Mouse (Mus musculus): ENCODE results near the gene Slc8a2. TPM values are rescaled to one million over a fixed set of nuclear protein-coding genes. Genes with fewer than 3 reads are reported as not detected.
A peak's percentile ranks its signal among the peaks of the same experiment; 100 is the strongest.

Gene Slc8a2
- polyA plus RNA-seq, 1 experiment: 1.2 TPM

DNA sequence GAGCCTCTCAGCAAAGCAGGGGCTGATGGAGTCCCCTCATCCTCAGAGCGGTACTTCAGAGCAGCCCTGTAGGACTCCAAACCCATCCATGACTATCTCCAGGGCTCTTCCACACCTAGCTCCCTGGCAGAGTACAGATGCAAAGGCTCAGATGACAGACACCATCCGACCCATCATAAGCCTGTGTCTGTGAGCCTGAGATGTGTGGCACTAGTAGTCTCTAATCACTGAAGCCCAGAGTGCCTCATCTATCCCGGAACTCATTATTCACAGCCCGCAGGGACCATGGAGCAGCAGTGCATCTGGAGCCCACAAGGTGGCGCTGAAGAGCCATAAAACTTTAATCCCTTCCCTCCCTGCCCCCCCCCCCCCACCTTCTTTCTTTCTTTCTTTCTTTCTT, 62.7 kb downstream of the Slc8a2 start:
- no peak for TF ChIP-seq POLR2A (IDR thresholded peaks at IDR 0.05; ENCODE audit: control insufficient read depth, extremely low read depth, insufficient read depth, low read length, poor library complexity)
- TF ChIP-seq CTCF (IDR thresholded peaks at IDR 0.05; ENCODE audit: borderline replicate concordance, control insufficient read depth, extremely low read depth, insufficient read depth, low read length, poor library complexity): peak; percentile 49; the same call in 1 of the 2 replicates
- Histone ChIP-seq H3K27me3 (ENCODE audit: control insufficient read depth, insufficient read depth, low read length) (no peaks in the 10 kb centered on the region), H3K4me1 (replicated peaks; ENCODE audit: control insufficient read depth, insufficient read depth, low read length) (peaks cover 33% of the 10 kb centered on the region), H3K36me3 (ENCODE audit: control insufficient read depth, insufficient read depth, low read length) (no peaks in the 10 kb centered on the region), H3K27ac (ENCODE audit: control insufficient read depth, insufficient read depth, low read length) (no peak overlapping the region), H3K4me3 (ENCODE audit: control insufficient read depth, insufficient read depth, low read length) (no peak overlapping the region)
- 17% methylated on average over 5 of the region's 5 CpGs for WGBS
- DNase-seq: peak; percentile 75

GRCm38 (mm10) chr7:16193702-16194101, 64.1 kb downstream of the Slc8a2 start:
- peaks cover 47% of the 10 kb centered on the region for H3K4me1 ChIP-seq (replicated peaks; ENCODE audit: control insufficient read depth, insufficient read depth, low read length)
- TF ChIP-seq POLR2A (IDR thresholded peaks at IDR 0.05; ENCODE audit: control insufficient read depth, extremely low read depth, insufficient read depth, low read length, poor library complexity): no peak
- TF ChIP-seq CTCF (IDR thresholded peaks at IDR 0.05; ENCODE audit: borderline replicate concordance, control insufficient read depth, extremely low read depth, insufficient read depth, low read length, poor library complexity): no peak
- no peaks in the 10 kb centered on the region for H3K27me3 ChIP-seq (ENCODE audit: control insufficient read depth, insufficient read depth, low read length)
- DNase-seq: no peak
- 3% methylated on average over 3 of the region's 3 CpGs for WGBS
- H3K4me3 ChIP-seq (ENCODE audit: control insufficient read depth, insufficient read depth, low read length): no peak overlapping the region
- H3K27ac ChIP-seq (ENCODE audit: control insufficient read depth, insufficient read depth, low read length): peak overlapping the region; percentile 83
- H3K36me3 ChIP-seq (ENCODE audit: control insufficient read depth, insufficient read depth, low read length): no peaks in the 10 kb centered on the region

GRCm38 (mm10) chr7:16196616-16197015, 67.0 kb downstream of the Slc8a2 start:
- H3K36me3 ChIP-seq (ENCODE audit: control insufficient read depth, insufficient read depth, low read length): no peaks in the 10 kb centered on the region
- WGBS: 29% methylated on average over 6 of the region's 6 CpGs
- TF ChIP-seq CTCF (IDR thresholded peaks at IDR 0.05; ENCODE audit: borderline replicate concordance, control insufficient read depth, extremely low read depth, insufficient read depth, low read length, poor library complexity): no peak
- TF ChIP-seq POLR2A (IDR thresholded peaks at IDR 0.05; ENCODE audit: control insufficient read depth, extremely low read depth, insufficient read depth, low read length, poor library complexity): no peak
- DNase-seq: no peak
- no peaks in the 10 kb centered on the region for H3K27me3 ChIP-seq (ENCODE audit: control insufficient read depth, insufficient read depth, low read length)
- peaks cover 76% of the 10 kb centered on the region for H3K4me1 ChIP-seq (replicated peaks; ENCODE audit: control insufficient read depth, insufficient read depth, low read length)
- H3K27ac ChIP-seq (ENCODE audit: control insufficient read depth, insufficient read depth, low read length): peak overlapping the region; percentile 76
- H3K4me3 ChIP-seq (ENCODE audit: control insufficient read depth, insufficient read depth, low read length): no peak overlapping the region

DNA sequence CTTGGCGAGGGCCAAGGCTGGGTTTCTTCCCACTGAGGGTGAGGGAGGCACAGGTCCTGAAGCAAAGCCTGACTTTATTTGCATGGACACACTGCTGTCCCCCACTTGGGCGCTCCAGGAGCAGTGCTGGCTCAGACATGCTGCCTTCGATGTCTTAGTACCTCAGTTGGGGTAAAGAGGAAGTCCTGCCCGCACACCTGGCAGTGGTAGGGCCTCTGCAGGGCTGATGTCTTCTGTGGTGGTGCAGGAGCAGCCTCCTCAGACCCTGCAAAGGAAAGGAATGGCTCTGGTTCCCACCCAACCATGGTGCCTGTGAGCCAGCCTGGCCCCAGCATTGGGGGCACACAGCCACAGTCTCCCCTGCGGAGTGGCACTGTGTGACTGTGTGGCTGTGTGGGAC, 67.5 kb downstream of the Slc8a2 start:
- Histone ChIP-seq H3K27me3 (ENCODE audit: control insufficient read depth, insufficient read depth, low read length) (no peaks in the 10 kb centered on the region), H3K4me3 (ENCODE audit: control insufficient read depth, insufficient read depth, low read length) (no peak overlapping the region), H3K36me3 (ENCODE audit: control insufficient read depth, insufficient read depth, low read length) (no peaks in the 10 kb centered on the region), H3K27ac (ENCODE audit: control insufficient read depth, insufficient read depth, low read length) (peak overlapping the region; percentile 76), H3K4me1 (replicated peaks; ENCODE audit: control insufficient read depth, insufficient read depth, low read length) (peaks cover 80% of the 10 kb centered on the region)
- 13% methylated on average over 5 of the region's 5 CpGs for WGBS
- TF ChIP-seq CTCF (IDR thresholded peaks at IDR 0.05; ENCODE audit: borderline replicate concordance, control insufficient read depth, extremely low read depth, insufficient read depth, low read length, poor library complexity) (no peak), POLR2A (IDR thresholded peaks at IDR 0.05; ENCODE audit: control insufficient read depth, extremely low read depth, insufficient read depth, low read length, poor library complexity) (no peak)
- DNase-seq: peak; percentile 69

- H3K27me3 ChIP-seq (ENCODE audit: control insufficient read depth, insufficient read depth, low read length): no peaks in the 10 kb centered on the region
- TF ChIP-seq CTCF (IDR thresholded peaks at IDR 0.05; ENCODE audit: borderline replicate concordance, control insufficient read depth, extremely low read depth, insufficient read depth, low read length, poor library complexity) (no peak), POLR2A (IDR thresholded peaks at IDR 0.05; ENCODE audit: control insufficient read depth, extremely low read depth, insufficient read depth, low read length, poor library complexity) (no peak)
- H3K36me3 ChIP-seq (ENCODE audit: control insufficient read depth, insufficient read depth, low read length): no peaks in the 10 kb centered on the region
- H3K27ac ChIP-seq (ENCODE audit: control insufficient read depth, insufficient read depth, low read length): peak overlapping the region; percentile 76
- H3K4me1 ChIP-seq (replicated peaks; ENCODE audit: control insufficient read depth, insufficient read depth, low read length): peaks cover 75% of the 10 kb centered on the region
- WGBS: 29% methylated on average over 11 of the region's 11 CpGs
- peak; percentile 43 for DNase-seq
- no peak overlapping the region for H3K4me3 ChIP-seq (ENCODE audit: control insufficient read depth, insufficient read depth, low read length)
These were observed 68.9 kb downstream of the Slc8a2 start for GRCm38 (mm10) chr7:16198540-16198939.

DNA sequence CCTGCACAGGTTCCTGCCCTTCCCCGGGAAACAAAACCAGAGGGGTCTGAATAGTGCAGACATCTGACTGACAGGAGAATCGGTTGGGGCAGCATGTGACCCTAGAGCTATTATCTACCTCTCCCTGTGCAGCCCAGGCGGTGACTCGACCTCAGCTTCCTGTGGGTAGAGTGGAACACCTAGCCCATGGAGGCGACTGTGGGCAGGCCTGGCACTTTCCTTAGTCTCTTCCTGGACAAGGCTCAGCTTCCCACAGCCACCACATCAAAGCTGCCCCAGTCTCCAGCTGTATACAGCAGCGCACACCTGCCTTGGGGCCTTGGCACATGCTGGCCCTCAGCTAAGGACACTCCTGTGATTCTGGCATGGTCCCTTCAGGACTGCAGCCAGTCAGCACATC, 71.5 kb downstream of the Slc8a2 start:
- no peak overlapping the region for H3K4me3 ChIP-seq (ENCODE audit: control insufficient read depth, insufficient read depth, low read length)

More for the DNA sequence above, 71.5 kb downstream of the Slc8a2 start:
- Histone ChIP-seq H3K27me3 (ENCODE audit: control insufficient read depth, insufficient read depth, low read length) (no peaks in the 10 kb centered on the region), H3K27ac (ENCODE audit: control insufficient read depth, insufficient read depth, low read length) (peak overlapping the region; percentile 26; the same call in 1 of the 2 replicates), H3K36me3 (ENCODE audit: control insufficient read depth, insufficient read depth, low read length) (no peaks in the 10 kb centered on the region), H3K4me1 (replicated peaks; ENCODE audit: control insufficient read depth, insufficient read depth, low read length) (peaks cover 81% of the 10 kb centered on the region)
- WGBS: 5% methylated on average over 6 of the region's 6 CpGs
- DNase-seq: peak; percentile 73
- TF ChIP-seq CTCF (IDR thresholded peaks at IDR 0.05; ENCODE audit: borderline replicate concordance, control insufficient read depth, extremely low read depth, insufficient read depth, low read length, poor library complexity) (no peak), POLR2A (IDR thresholded peaks at IDR 0.05; ENCODE audit: control insufficient read depth, extremely low read depth, insufficient read depth, low read length, poor library complexity) (no peak)

All from thymus, adult 2 months (tissue).